ENCODE assay signal across 15 mouse cellular contexts in genomic region chr12:3760876-3761590, GRCm38 (mm10). TPM values are rescaled to one million over a fixed set of nuclear protein-coding genes. Genes with fewer than 3 reads are reported as not detected.
DNase-seq lines count a peak whose midpoint lies in the region; ATAC-seq and TF ChIP-seq lines count a peak whose summit lies in the region.
"Had no signal": no experiment of that assay in that cellular context is flagged by ENCODE, and none has a peak within 500 bp of the region (broad histone marks: within the 10 kb centered on the region; RNA-seq: fewer than 3 reads in every experiment).

No protein-coding gene starts in this region.

- no peak for TF ChIP-seq CTCF in midbrain, postnatal 0 days (IDR thresholded peaks at IDR 0.05)

- ATAC-seq in forebrain, embryonic 13.5 days: peak; percentile 43
- no peak for ATAC-seq in forebrain, embryonic 12.5 days (ENCODE audit: low FRiP score)
- peak; percentile 71 for ATAC-seq in midbrain, postnatal 0 days (ENCODE audit: low FRiP score)
- ATAC-seq: intestine, postnatal 0 days; liver, embryonic 12.5 days had no signal

- H3K36me3 ChIP-seq in forebrain, embryonic 13.5 days (ENCODE audit: poor library complexity, severe bottlenecking): no peaks in the 10 kb centered on the region
- H3K36me3 ChIP-seq in forebrain, embryonic 12.5 days (replicated peaks): no peaks in the 10 kb centered on the region
- no peaks in the 10 kb centered on the region for H3K36me3 ChIP-seq in midbrain, postnatal 0 days (ENCODE audit: insufficient read depth, low read length)
- H3K36me3 ChIP-seq: liver, embryonic 12.5 days; lung, embryonic 15.5 days had no signal

- intact Hi-C loops in left cerebral cortex, postnatal 4 days (cut with DNase I): no loop called here
- intact Hi-C loops in left cerebral cortex, postnatal 36 days (cut with DNase I): no loop called here

- 0 out of 2 replicates have a peak overlapping the region, but pooled peaks have one; percentile 11 for H3K27ac ChIP-seq in forebrain, embryonic 13.5 days
- H3K27ac ChIP-seq in forebrain, embryonic 12.5 days: no peak overlapping the region
- peak overlapping the region; percentile 26; the same call in 1 of the 2 replicates for H3K27ac ChIP-seq in midbrain, postnatal 0 days (ENCODE audit: low read depth, low read length)
- H3K27ac ChIP-seq: liver, embryonic 12.5 days; lung, embryonic 15.5 days had no signal

- H3K9ac ChIP-seq in forebrain, embryonic 13.5 days: no peak overlapping the region
- H3K9ac ChIP-seq in forebrain, embryonic 12.5 days: no peak overlapping the region
- H3K9ac ChIP-seq in midbrain, postnatal 0 days (replicated peaks; ENCODE audit: low read length, poor library complexity, severe bottlenecking): no peak overlapping the region
- H3K9ac ChIP-seq: liver, embryonic 12.5 days; lung, embryonic 15.5 days had no signal

- no peaks in the 10 kb centered on the region for H3K9me3 ChIP-seq in forebrain, embryonic 13.5 days (replicated peaks)
- H3K9me3 ChIP-seq in forebrain, embryonic 12.5 days: no peaks in the 10 kb centered on the region
- H3K9me3 ChIP-seq in midbrain, postnatal 0 days (ENCODE audit: low read length): no peaks in the 10 kb centered on the region
- H3K9me3 ChIP-seq: liver, embryonic 12.5 days; lung, embryonic 15.5 days had no signal

- peaks cover 5% of the 10 kb centered on the region for H3K4me1 ChIP-seq in forebrain, embryonic 13.5 days
- no peaks in the 10 kb centered on the region for H3K4me1 ChIP-seq in forebrain, embryonic 12.5 days
- H3K4me1 ChIP-seq in midbrain, postnatal 0 days (ENCODE audit: insufficient read depth, low read length): no peaks in the 10 kb centered on the region

- no peak overlapping the region for H3K4me2 ChIP-seq in forebrain, embryonic 13.5 days
- no peak overlapping the region for H3K4me2 ChIP-seq in forebrain, embryonic 12.5 days
- H3K4me2 ChIP-seq in midbrain, postnatal 0 days (ENCODE audit: low read depth, low read length, poor library complexity, severe bottlenecking): no peak overlapping the region
- H3K4me2 ChIP-seq: liver, embryonic 12.5 days; lung, embryonic 15.5 days had no signal

- WGBS in forebrain, embryonic 13.5 days: 56% methylated on average over 4 of the region's 4 CpGs
- 72% methylated on average over 4 of the region's 4 CpGs for WGBS in forebrain, embryonic 12.5 days
- 59% methylated on average over 4 of the region's 4 CpGs for WGBS in midbrain, postnatal 0 days

- no peak overlapping the region for H3K4me3 ChIP-seq in forebrain, embryonic 13.5 days
- no peak overlapping the region for H3K4me3 ChIP-seq in forebrain, embryonic 12.5 days (replicated peaks)
- no peak overlapping the region for H3K4me3 ChIP-seq in midbrain, postnatal 0 days (ENCODE audit: low read depth, low read length)
- H3K4me3 ChIP-seq: liver, embryonic 12.5 days; lung, embryonic 15.5 days; myocyte had no signal

- no peaks in the 10 kb centered on the region for H3K27me3 ChIP-seq in forebrain, embryonic 13.5 days
- H3K27me3 ChIP-seq in forebrain, embryonic 12.5 days: no peaks in the 10 kb centered on the region
- H3K27me3 ChIP-seq in midbrain, postnatal 0 days (ENCODE audit: insufficient read depth, low read length): no peaks in the 10 kb centered on the region
- H3K27me3 ChIP-seq: liver, embryonic 12.5 days; lung, embryonic 15.5 days had no signal

- DNase-seq in left cerebral cortex, postnatal 4 days: peak; percentile 64
- DNase-seq in left cerebral cortex, postnatal 36 days (ENCODE audit: low spot score in 2 of 2): no peak
- peak; percentile 54 for DNase-seq in cerebellum, adult 9-11 months
- peak; percentile 62 for DNase-seq in midbrain, postnatal 0 days (ENCODE audit: low spot score)
- no peak for DNase-seq in right cerebral cortex, adult 2 months (ENCODE audit: low spot score in 2 of 2)
- DNase-seq in layer of hippocampus, postnatal 14 days (ENCODE audit: low spot score in 2 of 2): no peak
- DNase-seq: B cell, adult 2 months; heart, postnatal 10 days; right cerebral cortex, postnatal 25 days had no signal

RNA-seq across cellular contexts. Expression of gene Dnmt3a, which starts 44.8 kb away (rescaled TPM):
- polyA plus RNA-seq in forebrain, embryonic 13.5 days (2015; fragmentation: Nextera tagmentation; extraction: Ambion mirVana): 98.5 and 110 TPM in 2 replicates
- 139 and 146 TPM in 2 replicates for polyA plus RNA-seq in forebrain, embryonic 12.5 days (2016; fragmentation: Nextera tagmentation; extraction: Ambion mirVana)
- total RNA-seq in left cerebral cortex, postnatal 4 days (2021): 100 to 1,000 TPM; 184 to 206 TPM
- 100 to 1,000 TPM; 100 to 124 TPM for total RNA-seq in left cerebral cortex, postnatal 36 days (2021)
- total RNA-seq in midbrain, postnatal 0 days (2014; rRNA removed): 88.5 and 101 TPM in 2 replicates
- 106 and 130 TPM in 2 replicates for polyA plus RNA-seq in midbrain, postnatal 0 days (2015; fragmentation: Nextera tagmentation; extraction: Ambion mirVana)
- 100 to 1,000 TPM; 272 to 273 TPM for total RNA-seq in layer of hippocampus, postnatal 14 days (2021)

Comparison
In these comparisons a context has a peak if more than half of its experiments do, and no peak if none do; other contexts are left out.
1. DNase-seq: peak in left cerebral cortex, postnatal 4 days (single experiment), cerebellum, adult 9-11 months (single experiment) and midbrain, postnatal 0 days (single experiment); none in left cerebral cortex, postnatal 36 days (0 of 2), right cerebral cortex, adult 2 months (0 of 2) and layer of hippocampus, postnatal 14 days (0 of 2).